Mouse (Mus musculus) G1E (cell line): ENCODE results near the gene Ehd4.

ENCODE experiments used
- CTCF ChIP-seq: IDR thresholded peaks from 2 replicates; pipeline ENCODE4 v1.5.1; 2012; ENCODE audit warnings: low read depth, low read length, inconsistent platforms, mixed read lengths
- GATA1 ChIP-seq: IDR thresholded peaks from 2 replicates; pipeline ENCODE4 v1.6.1; 2012; ENCODE audit warnings: borderline replicate concordance, low read length, inconsistent platforms, mixed read lengths
- GATA2 ChIP-seq: IDR thresholded peaks from 2 replicates; pipeline ENCODE4 v1.6.1; 2012; ENCODE audit warnings: low read depth, low read length, inconsistent platforms, borderline replicate concordance
- POLR2AphosphoS5 ChIP-seq: IDR thresholded peaks from 2 replicates; pipeline ENCODE4 v1.6.1; 2012; ENCODE audit warnings: low read depth, low read length, inconsistent platforms; ENCODE audit not compliant: insufficient replicate concordance
- TAL1 ChIP-seq: conservative IDR thresholded peaks from 2 replicates; pipeline ENCODE4 v1.6.1; 2012; ENCODE audit warnings: low read depth, low read length, inconsistent platforms, mixed read lengths

- TF ChIP-seq TAL1 (no peak), CTCF (no peak), POLR2AphosphoS5 (no peak), GATA2 (no peak), GATA1 (no peak)
Measured at GRCm38 (mm10) chr2:120059466-120059865, 94.9 kb downstream of the Ehd4 start.
